9 mouse cellular contexts compared by ENCODE assay signal in the genomic region with DNA sequence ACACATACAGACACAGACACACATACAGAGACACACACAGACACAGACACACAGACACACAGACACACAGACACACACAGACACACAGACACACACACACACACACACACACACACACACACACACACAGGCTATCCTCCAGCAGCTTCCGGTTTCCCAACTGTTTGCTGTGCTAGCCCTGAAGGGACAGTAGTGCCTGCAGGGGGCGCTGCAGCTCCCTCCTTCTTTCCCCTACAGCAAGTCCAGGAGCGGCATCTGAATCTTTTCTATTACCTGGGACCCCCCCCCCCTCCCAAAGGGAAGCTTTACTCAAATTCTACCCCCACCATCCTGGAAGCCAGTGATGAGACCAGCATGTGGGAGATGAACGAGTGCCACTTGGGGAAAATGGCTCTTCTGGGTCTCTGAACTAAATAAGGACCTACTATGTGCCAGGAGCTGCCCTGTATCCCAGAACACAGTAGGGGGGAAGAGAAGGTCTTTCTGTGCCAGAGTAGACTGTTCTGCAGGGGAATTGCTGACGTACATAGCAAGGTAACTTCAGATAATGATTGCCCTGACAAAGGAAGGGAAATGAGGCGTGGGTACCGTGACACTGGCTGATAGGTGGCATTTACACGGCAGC. TPM values are rescaled to one million over a fixed set of nuclear protein-coding genes. Genes with fewer than 3 reads are reported as not detected.
DNase-seq lines count a peak whose midpoint lies in the region; ATAC-seq and TF ChIP-seq lines count a peak whose summit lies in the region.
"Had no signal": no experiment of that assay in that cellular context is flagged by ENCODE, and none has a peak within 500 bp of the region (broad histone marks: within the 10 kb centered on the region; RNA-seq: fewer than 3 reads in every experiment).

No protein-coding gene starts in this region.

- H3K4me3 ChIP-seq in forebrain, embryonic 14.5 days (ENCODE audit: low read depth, low read length), result no peak overlapping the region
- H3K4me3 ChIP-seq in forebrain, embryonic 13.5 days, result no peak overlapping the region
- no peak overlapping the region for H3K4me3 ChIP-seq in liver, embryonic 12.5 days
- no peak overlapping the region for H3K4me3 ChIP-seq in E14TG2a.4 (replicated peaks; ENCODE audit: low read length)
- H3K4me3 ChIP-seq in embryonic facial prominence, embryonic 10.5 days, result no peak overlapping the region
- no peak overlapping the region for H3K4me3 ChIP-seq in neural tube, embryonic 15.5 days (replicated peaks)
- H3K4me3 ChIP-seq in midbrain, embryonic 10.5 days, result no peak overlapping the region
- H3K4me3 ChIP-seq: neural tube, embryonic 13.5 days had no signal

- peaks cover 4% of the 10 kb centered on the region; the same call in 1 of the 2 replicates for H3K4me1 ChIP-seq in forebrain, embryonic 14.5 days (ENCODE audit: control insufficient read depth, insufficient read depth, low read length)
- peaks cover 16% of the 10 kb centered on the region for H3K4me1 ChIP-seq in forebrain, embryonic 13.5 days
- H3K4me1 ChIP-seq in liver, embryonic 12.5 days, result peaks cover 29% of the 10 kb centered on the region
- H3K4me1 ChIP-seq in E14TG2a.4 (replicated peaks; ENCODE audit: low read depth, low read length), result peaks cover 20% of the 10 kb centered on the region
- peaks cover 30% of the 10 kb centered on the region for H3K4me1 ChIP-seq in embryonic facial prominence, embryonic 10.5 days
- H3K4me1 ChIP-seq in neural tube, embryonic 15.5 days, result peaks cover 27% of the 10 kb centered on the region
- H3K4me1 ChIP-seq in midbrain, embryonic 10.5 days, result peaks cover 33% of the 10 kb centered on the region

- no peaks in the 10 kb centered on the region for H3K27me3 ChIP-seq in forebrain, embryonic 14.5 days (replicated peaks; ENCODE audit: control insufficient read depth, insufficient read depth, low read length)
- H3K27me3 ChIP-seq in forebrain, embryonic 13.5 days, result no peaks in the 10 kb centered on the region
- H3K27me3 ChIP-seq in liver, embryonic 12.5 days (replicated peaks), result peaks cover 7% of the 10 kb centered on the region
- peaks cover 12% of the 10 kb centered on the region for H3K27me3 ChIP-seq in E14TG2a.4 (ENCODE audit: insufficient read depth, low read length)
- H3K27me3 ChIP-seq in embryonic facial prominence, embryonic 10.5 days (replicated peaks; ENCODE audit: low read depth, poor library complexity, severe bottlenecking), result no peaks in the 10 kb centered on the region
- no peaks in the 10 kb centered on the region for H3K27me3 ChIP-seq in neural tube, embryonic 15.5 days (replicated peaks)
- H3K27me3 ChIP-seq in midbrain, embryonic 10.5 days (ENCODE audit: low read depth, poor library complexity, severe bottlenecking), result no peaks in the 10 kb centered on the region
- H3K27me3 ChIP-seq: neural tube, embryonic 13.5 days had no signal

- H3K36me3 ChIP-seq in forebrain, embryonic 14.5 days (ENCODE audit: control insufficient read depth, insufficient read depth, low read length), result no peaks in the 10 kb centered on the region
- no peaks in the 10 kb centered on the region for H3K36me3 ChIP-seq in forebrain, embryonic 13.5 days (ENCODE audit: poor library complexity, severe bottlenecking)
- no peaks in the 10 kb centered on the region for H3K36me3 ChIP-seq in liver, embryonic 12.5 days
- H3K36me3 ChIP-seq in E14TG2a.4 (ENCODE audit: insufficient read depth, low read length), result no peaks in the 10 kb centered on the region
- 0 out of 2 replicates have a peak, but pooled peaks cover under 1% of the 10 kb centered on the region for H3K36me3 ChIP-seq in embryonic facial prominence, embryonic 10.5 days (replicated peaks)
- H3K36me3 ChIP-seq in neural tube, embryonic 15.5 days, result no peaks in the 10 kb centered on the region
- H3K36me3 ChIP-seq in midbrain, embryonic 10.5 days, result no peaks in the 10 kb centered on the region
- H3K36me3 ChIP-seq: neural tube, embryonic 13.5 days had no signal

- no peaks in the 10 kb centered on the region for H3K9me3 ChIP-seq in forebrain, embryonic 14.5 days (replicated peaks; ENCODE audit: control insufficient read depth, low read length)
- no peaks in the 10 kb centered on the region for H3K9me3 ChIP-seq in forebrain, embryonic 13.5 days (replicated peaks)
- no peaks in the 10 kb centered on the region for H3K9me3 ChIP-seq in liver, embryonic 12.5 days (replicated peaks)
- no peaks in the 10 kb centered on the region for H3K9me3 ChIP-seq in E14TG2a.4 (ENCODE audit: low read length)
- H3K9me3 ChIP-seq in embryonic facial prominence, embryonic 10.5 days, result no peaks in the 10 kb centered on the region
- H3K9me3 ChIP-seq in neural tube, embryonic 15.5 days (replicated peaks), result no peaks in the 10 kb centered on the region
- no peaks in the 10 kb centered on the region for H3K9me3 ChIP-seq in midbrain, embryonic 10.5 days (replicated peaks)
- H3K9me3 ChIP-seq: neural tube, embryonic 13.5 days had no signal

- DNase-seq in forebrain, embryonic 14.5 days (ENCODE audit: low spot score), result peak; percentile 41
- DNase-seq in liver, result peak; percentile 57
- peak; percentile 58 for DNase-seq in embryonic facial prominence, embryonic 10.5 days (ENCODE audit: low spot score)
- no peak for DNase-seq in midbrain, embryonic 10.5 days (ENCODE audit: low spot score)

- TF ChIP-seq CTCF in E14TG2a.4 (conservative IDR thresholded peaks at IDR 0.05; ENCODE audit: low read length), result peak; percentile 29

- no peak overlapping the region for H3K27ac ChIP-seq in forebrain, embryonic 14.5 days (ENCODE audit: low read depth, low read length)
- no peak overlapping the region for H3K27ac ChIP-seq in forebrain, embryonic 13.5 days
- no peak overlapping the region for H3K27ac ChIP-seq in liver, embryonic 12.5 days
- H3K27ac ChIP-seq in embryonic facial prominence, embryonic 10.5 days (replicated peaks), result no peak overlapping the region
- H3K27ac ChIP-seq in neural tube, embryonic 15.5 days (replicated peaks), result no peak overlapping the region
- no peak overlapping the region for H3K27ac ChIP-seq in midbrain, embryonic 10.5 days (replicated peaks)
- H3K27ac ChIP-seq: neural tube, embryonic 13.5 days had no signal

- 54% methylated on average over 8 of the region's 8 CpGs for WGBS in forebrain, embryonic 14.5 days
- WGBS in forebrain, embryonic 13.5 days, result 59% methylated on average over 8 of the region's 8 CpGs
- 59% methylated on average over 8 of the region's 8 CpGs for WGBS in liver, embryonic 12.5 days (ENCODE audit: insufficient replicate concordance)
- 71% methylated on average over 8 of the region's 8 CpGs for WGBS in embryonic facial prominence, embryonic 10.5 days
- WGBS in neural tube, embryonic 15.5 days, result 54% methylated on average over 8 of the region's 8 CpGs
- 64% methylated on average over 8 of the region's 8 CpGs for WGBS in midbrain, embryonic 10.5 days

- no peak for ATAC-seq in forebrain, embryonic 14.5 days
- no peak for ATAC-seq in forebrain, embryonic 13.5 days
- ATAC-seq in liver, embryonic 12.5 days, result no peak
- ATAC-seq in neural tube, embryonic 15.5 days (ENCODE audit: low FRiP score), result no peak

- no peak overlapping the region for H3K9ac ChIP-seq in forebrain, embryonic 14.5 days (ENCODE audit: low read length)
- no peak overlapping the region for H3K9ac ChIP-seq in forebrain, embryonic 13.5 days
- H3K9ac ChIP-seq in liver, embryonic 12.5 days, result no peak overlapping the region
- H3K9ac ChIP-seq in neural tube, embryonic 15.5 days (replicated peaks), result no peak overlapping the region
- H3K9ac ChIP-seq: neural tube, embryonic 13.5 days had no signal

- H3K4me2 ChIP-seq in forebrain, embryonic 14.5 days (ENCODE audit: low read length), result no peak overlapping the region
- H3K4me2 ChIP-seq in forebrain, embryonic 13.5 days, result no peak overlapping the region
- H3K4me2 ChIP-seq in liver, embryonic 12.5 days, result no peak overlapping the region
- H3K4me2 ChIP-seq in neural tube, embryonic 15.5 days, result no peak overlapping the region
- H3K4me2 ChIP-seq: neural tube, embryonic 13.5 days had no signal

RNA-seq across cellular contexts. Expression of a gene that starts 4.1 kb away (rescaled TPM):
- 10.2 and 12.4 TPM in 2 replicates for polyA plus RNA-seq in forebrain, embryonic 14.5 days (2014; fragmentation: Nextera tagmentation; extraction: Ambion mirVana)
- polyA plus RNA-seq in forebrain, embryonic 13.5 days (2015; fragmentation: Nextera tagmentation; extraction: Ambion mirVana), result 9.3 and 11.1 TPM in 2 replicates
- polyA plus RNA-seq in liver, embryonic 12.5 days (2016; fragmentation: Nextera tagmentation; extraction: Ambion mirVana), result 12.5 and 14.1 TPM in 2 replicates
- 9.5 and 9.7 TPM in 2 replicates for polyA plus RNA-seq in embryonic facial prominence, embryonic 10.5 days (2016; fragmentation: Nextera tagmentation; extraction: Ambion mirVana)
- 8.4 and 19.4 TPM in 2 replicates for polyA plus RNA-seq in neural tube, embryonic 15.5 days (2015; fragmentation: Nextera tagmentation; extraction: Ambion mirVana)
- polyA plus RNA-seq in midbrain, embryonic 10.5 days (2016; fragmentation: Nextera tagmentation; extraction: Ambion mirVana), result 8.4 and 8.6 TPM in 2 replicates

RNA-seq across cellular contexts. Expression of a gene that starts 20.9 kb away (rescaled TPM):
- polyA plus RNA-seq in forebrain, embryonic 14.5 days (2014; fragmentation: Nextera tagmentation; extraction: Ambion mirVana), result 177 and 185 TPM in 2 replicates
- 132 and 139 TPM in 2 replicates for polyA plus RNA-seq in forebrain, embryonic 13.5 days (2015; fragmentation: Nextera tagmentation; extraction: Ambion mirVana)
- 69.3 and 72.1 TPM in 2 replicates for polyA plus RNA-seq in liver, embryonic 12.5 days (2016; fragmentation: Nextera tagmentation; extraction: Ambion mirVana)
- 107 and 114 TPM in 2 replicates for polyA plus RNA-seq in embryonic facial prominence, embryonic 10.5 days (2016; fragmentation: Nextera tagmentation; extraction: Ambion mirVana)
- 166 and 177 TPM in 2 replicates for polyA plus RNA-seq in neural tube, embryonic 15.5 days (2015; fragmentation: Nextera tagmentation; extraction: Ambion mirVana)
- polyA plus RNA-seq in midbrain, embryonic 10.5 days (2016; fragmentation: Nextera tagmentation; extraction: Ambion mirVana), result 120 and 127 TPM in 2 replicates

RNA-seq across cellular contexts. Expression of a gene that starts 45.3 kb away (rescaled TPM):
- 2.2 and 3.3 TPM in 2 replicates for polyA plus RNA-seq in forebrain, embryonic 14.5 days (2014; fragmentation: Nextera tagmentation; extraction: Ambion mirVana)
- 10.6 and 11.9 TPM in 2 replicates for polyA plus RNA-seq in forebrain, embryonic 13.5 days (2015; fragmentation: Nextera tagmentation; extraction: Ambion mirVana)
- 26.9 and 27.6 TPM in 2 replicates for polyA plus RNA-seq in liver, embryonic 12.5 days (2016; fragmentation: Nextera tagmentation; extraction: Ambion mirVana)
- polyA plus RNA-seq in embryonic facial prominence, embryonic 10.5 days (2016; fragmentation: Nextera tagmentation; extraction: Ambion mirVana), result 28.2 and 28.6 TPM in 2 replicates
- 1.8 and 5.4 TPM in 2 replicates for polyA plus RNA-seq in neural tube, embryonic 15.5 days (2015; fragmentation: Nextera tagmentation; extraction: Ambion mirVana)
- 25.5 and 28.6 TPM in 2 replicates for polyA plus RNA-seq in midbrain, embryonic 10.5 days (2016; fragmentation: Nextera tagmentation; extraction: Ambion mirVana)

RNA-seq across cellular contexts. Expression of a gene that starts 59.6 kb away (rescaled TPM):
- 4.3 and 6.0 TPM in 2 replicates for polyA plus RNA-seq in forebrain, embryonic 14.5 days (2014; fragmentation: Nextera tagmentation; extraction: Ambion mirVana)
- 5.5 and 6.0 TPM in 2 replicates for polyA plus RNA-seq in forebrain, embryonic 13.5 days (2015; fragmentation: Nextera tagmentation; extraction: Ambion mirVana)
- polyA plus RNA-seq in liver, embryonic 12.5 days (2016; fragmentation: Nextera tagmentation; extraction: Ambion mirVana), result 6.5 and 7.2 TPM in 2 replicates
- 1.2 and 2.1 TPM in 2 replicates for polyA plus RNA-seq in embryonic facial prominence, embryonic 10.5 days (2016; fragmentation: Nextera tagmentation; extraction: Ambion mirVana)
- 30.5 and 35.2 TPM in 2 replicates for polyA plus RNA-seq in neural tube, embryonic 15.5 days (2015; fragmentation: Nextera tagmentation; extraction: Ambion mirVana)
- 3.5 and 3.6 TPM in 2 replicates for polyA plus RNA-seq in midbrain, embryonic 10.5 days (2016; fragmentation: Nextera tagmentation; extraction: Ambion mirVana)
